Mouse (Mus musculus) T-helper 1 cell (primary cell): ENCODE data around the gene Pgpep1.

Experiments
- in situ Hi-C: fragments of 300-600 bp; cut with MboI, MseI; formaldehyde crosslinking; loops from one replicate; pipeline ENCODE4 v1.15.1; 2025; ENCODE audit warnings: high pct_unique_total_duplicates

Gene Pgpep1

GRCm38 (mm10) chr8:70660273-70660725 is at the start of gene Pgpep1:
Gene Pgpep1, minus strand, starts transcription at chr8:70660388.
- in situ Hi-C loops = no loop called here

GRCm38 (mm10) chr8:70709794-70710193 is 49.6 kb upstream of the Pgpep1 start:
- in situ Hi-C loops = loop anchor here (10.0 kb wide), 1 partner anchor 55 kb away; the partner anchor contains the start of gene Mpv17l2

GRCm38 (mm10) chr8:70708281-70708680 is 48.1 kb upstream of the Pgpep1 start:
- in situ Hi-C loops = no loop called here

GRCm38 (mm10) chr8:70703287-70703686 is 43.1 kb upstream of the Pgpep1 start, which contains the start of gene Iqcn:
Gene Iqcn, plus strand, starts transcription at chr8:70703457.
- in situ Hi-C loops = no loop called here

GRCm38 (mm10) chr8:70702842-70703182 is 42.6 kb upstream of the Pgpep1 start:
- in situ Hi-C loops = no loop called here

- in situ Hi-C loops = no loop called here
These were observed 42.0 kb upstream of the Pgpep1 start for GRCm38 (mm10) chr8:70701982-70702841.

- in situ Hi-C loops = no loop called here
These were observed 41.1 kb upstream of the Pgpep1 start for GRCm38 (mm10) chr8:70701048-70701981.

GRCm38 (mm10) chr8:70700555-70700922 is 40.4 kb upstream of the Pgpep1 start:
- in situ Hi-C loops = no loop called here

- in situ Hi-C loops = no loop called here
These were observed 39.8 kb upstream of the Pgpep1 start for GRCm38 (mm10) chr8:70699834-70700554.

- in situ Hi-C loops = no loop called here
These were observed 39.1 kb upstream of the Pgpep1 start for GRCm38 (mm10) chr8:70699116-70699833.

GRCm38 (mm10) chr8:70698310-70699109 is 38.3 kb upstream of the Pgpep1 start, which contains the start of gene Jund:
Gene Jund, plus strand, starts transcription at chr8:70698949.
- in situ Hi-C loops = no loop called here

GRCm38 (mm10) chr8:70697366-70698250 is 37.4 kb upstream of the Pgpep1 start:
- in situ Hi-C loops = no loop called here

GRCm38 (mm10) chr8:70696946-70697345 is 36.8 kb upstream of the Pgpep1 start:
- in situ Hi-C loops = no loop called here

- in situ Hi-C loops = no loop called here
These were observed 36.1 kb upstream of the Pgpep1 start for GRCm38 (mm10) chr8:70696019-70696885.

GRCm38 (mm10) chr8:70695318-70696018 is 35.3 kb upstream of the Pgpep1 start:
- in situ Hi-C loops = no loop called here

- in situ Hi-C loops = no loop called here
These were observed 33.4 kb upstream of the Pgpep1 start for GRCm38 (mm10) chr8:70693636-70694035.

- in situ Hi-C loops = no loop called here
These were observed 31.6 kb upstream of the Pgpep1 start for GRCm38 (mm10) chr8:70691727-70692231.
